Mouse (Mus musculus): ENCODE measurements around the gene Ces2e. TPM values are rescaled to one million over a fixed set of nuclear protein-coding genes. Genes with fewer than 3 reads are reported as not detected.

Ces2e gene
- polyA plus RNA-seq, 1 experiment: not detected

DNA sequence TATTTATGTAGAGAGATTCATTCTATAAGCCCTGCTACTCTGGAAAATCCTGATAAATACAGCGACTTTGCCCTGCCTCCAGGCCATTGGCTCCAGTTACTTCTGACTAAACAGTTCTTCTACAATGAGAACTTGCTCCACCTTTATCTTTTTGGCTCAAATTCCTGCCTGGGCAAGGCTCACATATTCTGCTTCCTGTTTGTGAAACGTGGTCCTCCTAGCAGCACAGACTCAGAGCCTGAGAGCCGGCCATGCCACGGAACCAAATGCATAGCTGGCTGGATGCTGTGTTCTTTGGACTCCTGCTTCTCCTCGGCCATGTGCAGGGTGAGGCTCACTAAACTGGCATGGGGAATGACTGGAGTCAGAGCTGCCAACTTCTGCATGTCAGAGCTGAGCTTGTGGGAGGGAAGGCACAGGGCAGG, 35.5 kb downstream of the Ces2e start, which contains the start of gene Ces2g:
Ces2g (plus strand) TSS at position 182 of the 425 bp plus-strand sequence.
- no peak within 1 kb of the TSS for H3K27ac ChIP-seq (ENCODE audit: insufficient read depth, low read depth, low read length)
- no peak within 1 kb of the TSS for H3K4me3 ChIP-seq (ENCODE audit: insufficient read depth, low read depth, low read length)
- no peaks in the 10 kb centered on the region for H3K4me1 ChIP-seq (ENCODE audit: control insufficient read depth, insufficient read depth, low read length)
- WGBS: 60% methylated on average over 5 of the region's 5 CpGs
- TF ChIP-seq CTCF (IDR thresholded peaks at IDR 0.05; ENCODE audit: insufficient read depth, low read depth, low read length) (no peak), POLR2A (IDR thresholded peaks at IDR 0.05; ENCODE audit: insufficient read depth, low read depth, low read length) (no peak)

DNA sequence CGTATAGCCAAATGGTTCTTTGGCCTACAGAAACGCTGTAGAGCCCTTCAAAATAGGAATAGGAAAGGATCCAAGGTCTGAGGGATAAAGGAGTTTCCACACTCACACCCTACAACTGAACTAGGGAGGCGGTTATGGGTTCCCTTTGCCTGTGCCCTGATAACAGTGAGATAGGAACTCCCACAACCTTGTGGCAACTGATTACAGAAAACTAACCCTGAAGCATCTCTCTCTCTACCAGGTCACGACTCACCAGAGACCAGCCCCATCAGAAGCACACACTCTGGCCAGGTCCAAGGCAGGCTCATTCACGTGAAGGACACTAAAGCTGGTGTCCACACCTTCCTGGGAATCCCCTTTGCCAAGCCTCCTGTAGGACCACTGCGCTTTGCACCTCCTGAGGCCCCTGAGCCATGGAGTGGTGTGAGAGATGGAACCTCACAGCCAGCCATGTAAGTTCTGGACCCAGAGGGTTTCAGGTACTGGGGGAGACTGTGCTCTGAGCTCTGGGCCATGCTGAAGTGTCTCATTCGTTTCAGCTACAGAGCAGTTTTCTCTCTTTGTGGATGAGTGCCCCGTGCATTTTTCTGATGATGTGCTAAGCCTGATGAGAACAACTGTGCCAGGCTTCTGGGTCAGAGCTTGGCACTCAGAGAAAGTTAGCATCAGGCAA, 36.3 kb downstream of the Ces2e start:
- Histone ChIP-seq H3K27ac (ENCODE audit: insufficient read depth, low read depth, low read length) (no peak overlapping the region), H3K4me3 (ENCODE audit: insufficient read depth, low read depth, low read length) (no peak overlapping the region), H3K4me1 (ENCODE audit: control insufficient read depth, insufficient read depth, low read length) (no peaks in the 10 kb centered on the region)
- TF ChIP-seq CTCF (IDR thresholded peaks at IDR 0.05; ENCODE audit: insufficient read depth, low read depth, low read length): no peak
- no peak for TF ChIP-seq POLR2A (IDR thresholded peaks at IDR 0.05; ENCODE audit: insufficient read depth, low read depth, low read length)
- 77% methylated on average over 8 of the region's 8 CpGs for WGBS

DNA sequence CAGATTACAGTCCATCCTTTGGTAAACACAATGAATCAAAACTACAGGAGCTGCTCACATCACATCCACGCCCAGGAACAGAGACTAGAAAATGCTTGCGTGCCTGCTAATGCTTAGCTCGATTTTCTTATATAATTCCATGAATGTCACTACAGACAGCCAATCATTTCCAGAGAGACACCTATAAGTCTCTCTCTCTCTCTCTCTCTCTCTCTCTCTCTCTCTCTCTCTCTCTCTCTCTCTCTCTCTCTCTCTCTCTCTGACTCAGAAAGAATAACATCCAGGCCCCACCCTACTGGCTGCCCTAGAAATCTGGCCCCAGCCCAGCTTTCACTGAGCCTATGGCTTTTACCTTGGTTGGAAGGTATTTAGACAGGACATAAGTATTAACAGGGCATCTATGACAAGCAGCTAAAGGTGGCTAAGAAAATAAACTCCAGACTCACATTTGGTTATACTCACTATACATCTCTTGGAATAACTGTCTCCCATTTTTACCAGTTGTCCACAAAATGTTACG, 37.4 kb downstream of the Ces2e start:
- Histone ChIP-seq H3K4me1 (ENCODE audit: control insufficient read depth, insufficient read depth, low read length) (no peaks in the 10 kb centered on the region), H3K4me3 (ENCODE audit: insufficient read depth, low read depth, low read length) (no peak overlapping the region), H3K27ac (ENCODE audit: insufficient read depth, low read depth, low read length) (no peak overlapping the region)
- no peak for TF ChIP-seq POLR2A (IDR thresholded peaks at IDR 0.05; ENCODE audit: insufficient read depth, low read depth, low read length)
- no peak for TF ChIP-seq CTCF (IDR thresholded peaks at IDR 0.05; ENCODE audit: insufficient read depth, low read depth, low read length)
- 87% methylated on average over 4 of the region's 4 CpGs for WGBS

DNA sequence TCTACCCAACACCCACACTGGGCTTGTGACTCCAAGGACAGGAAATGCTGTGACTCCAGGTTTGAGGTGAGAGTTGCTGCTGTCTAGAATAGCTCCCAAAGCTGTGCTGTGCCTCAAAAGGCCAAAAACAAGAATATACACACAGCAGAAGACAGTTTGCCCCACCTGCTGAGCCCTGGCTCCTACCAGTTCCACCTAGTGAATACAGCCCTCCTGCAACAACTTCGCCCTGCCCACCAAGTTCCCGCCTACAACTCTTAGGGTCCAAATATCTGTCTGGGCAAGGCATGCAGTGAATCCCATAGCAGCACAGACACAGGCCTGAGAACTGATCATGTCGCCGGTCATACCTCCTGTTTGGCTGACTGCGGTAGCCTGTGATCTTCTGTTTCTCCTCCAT, 58.1 kb downstream of the Ces2e start:
- TF ChIP-seq POLR2A (IDR thresholded peaks at IDR 0.05; ENCODE audit: insufficient read depth, low read depth, low read length): no peak
- TF ChIP-seq CTCF (IDR thresholded peaks at IDR 0.05; ENCODE audit: insufficient read depth, low read depth, low read length): no peak
- Histone ChIP-seq H3K27ac (ENCODE audit: insufficient read depth, low read depth, low read length) (no peak overlapping the region), H3K4me3 (ENCODE audit: insufficient read depth, low read depth, low read length) (no peak overlapping the region), H3K4me1 (ENCODE audit: control insufficient read depth, insufficient read depth, low read length) (no peaks in the 10 kb centered on the region)
- 91% methylated on average over 5 of the region's 5 CpGs for WGBS

Other genes starting within 250 kb of the Ces2e start
- not detected in 2 replicates for gene Ces2a, start 192.3 kb upstream of the Ces2e start, polyA plus RNA-seq (2012; ENCODE audit: insufficient read depth, insufficient read length, low replicate concordance, missing spikeins)
- gene Ces2b, start 94.7 kb upstream of the Ces2e start, polyA plus RNA-seq (2012; ENCODE audit: insufficient read depth, insufficient read length, low replicate concordance, missing spikeins): not detected in 2 replicates
- not detected in 2 replicates for gene Ces2c, start 79.2 kb upstream of the Ces2e start, polyA plus RNA-seq (2012; ENCODE audit: insufficient read depth, insufficient read length, low replicate concordance, missing spikeins)
- not detected in 2 replicates for gene Ces2f, start 21.1 kb downstream of the Ces2e start, polyA plus RNA-seq (2012; ENCODE audit: insufficient read depth, insufficient read length, low replicate concordance, missing spikeins)
- not detected in 2 replicates for gene Ces2g, start 35.5 kb downstream of the Ces2e start, polyA plus RNA-seq (2012; ENCODE audit: insufficient read depth, insufficient read length, low replicate concordance, missing spikeins)
- gene Ces2h, start 74.6 kb downstream of the Ces2e start, polyA plus RNA-seq (2012; ENCODE audit: insufficient read depth, insufficient read length, low replicate concordance, missing spikeins): not detected in 2 replicates
- gene Ces3a, start 122.3 kb downstream of the Ces2e start, polyA plus RNA-seq (2012; ENCODE audit: insufficient read depth, insufficient read length, low replicate concordance, missing spikeins): not detected in 2 replicates
- not detected in 2 replicates for gene Ces3b, start 157.5 kb downstream of the Ces2e start, polyA plus RNA-seq (2012; ENCODE audit: insufficient read depth, insufficient read length, low replicate concordance, missing spikeins)
- not detected in 2 replicates for gene Ces4a, start 205.5 kb downstream of the Ces2e start, polyA plus RNA-seq (2012; ENCODE audit: insufficient read depth, insufficient read length, low replicate concordance, missing spikeins)
- not detected in 2 replicates for gene Cbfb, start 244.4 kb downstream of the Ces2e start, polyA plus RNA-seq (2012; ENCODE audit: insufficient read depth, insufficient read length, low replicate concordance, missing spikeins)